Mouse (Mus musculus) brain, embryonic 14.5 days (tissue): ENCODE measurements around the gene Pgbd1. TPM values are rescaled to one million over a fixed set of nuclear protein-coding genes. Genes with fewer than 3 reads are reported as not detected.

Experiments
- DNase-seq: peaks from one replicate; pipeline ENCODE4 v3.0.0-alpha.2; 2011; ENCODE audit warnings: low read depth
- CTCF ChIP-seq: fragments of 200-500 bp; IDR thresholded peaks from 2 replicates; pipeline ENCODE4 v1.5.1; 2012; ENCODE audit warnings: inconsistent platforms, mild to moderate bottlenecking, moderate library complexity, borderline replicate concordance; ENCODE audit not compliant: insufficient read depth, insufficient read length; ENCODE audit errors: extremely low read depth
- POLR2A ChIP-seq: fragments of 200-500 bp; IDR thresholded peaks from 2 replicates; pipeline ENCODE4 v1.6.1; 2012; ENCODE audit warnings: mild to moderate bottlenecking, inconsistent platforms, borderline replicate concordance; ENCODE audit not compliant: poor library complexity, insufficient read depth, insufficient read length, severe bottlenecking; ENCODE audit errors: extremely low read depth
- polyA plus RNA-seq: library from polyadenylated mRNA; depleted of rRNA; stranded (reverse); fragments of >200 nt; gene quantifications from 2 replicates; pipeline ENCODE4 v1.2.3, GENCODE M21; 2012; rRNA removed

Gene Pgbd1
- polyA plus RNA-seq, 1 experiment = 4.9 TPM

- DNase-seq = no peak
- no peak for TF ChIP-seq CTCF
- TF ChIP-seq POLR2A = no peak
These were observed 45.2 kb downstream of the Pgbd1 start for GRCm38 (mm10) chr13:21395623-21396022.

GRCm38 (mm10) chr13:21395211-21395610, 45.6 kb downstream of the Pgbd1 start:
- DNase-seq = no peak

DNA sequence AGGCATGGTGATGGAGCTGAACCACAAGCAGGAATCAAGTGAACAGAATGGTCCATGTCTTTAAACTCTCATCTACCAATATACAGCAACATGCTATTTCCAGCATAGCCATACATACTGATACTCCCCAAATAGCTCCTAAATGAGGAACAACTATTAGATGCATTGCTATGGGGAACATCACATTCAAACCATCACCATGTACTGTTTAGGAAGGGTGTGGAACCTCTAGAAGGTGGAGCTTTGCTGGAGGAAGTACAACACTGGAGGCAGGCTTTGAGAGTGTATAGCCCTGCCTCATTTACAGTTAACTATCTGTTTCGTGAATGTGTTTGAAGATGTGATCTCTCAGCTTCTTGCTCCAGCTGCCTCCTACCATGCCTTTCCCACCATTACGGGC, 63.1 kb downstream of the Pgbd1 start:
- DNase-seq = no peak
- no peak for TF ChIP-seq POLR2A
- TF ChIP-seq CTCF = no peak

More at GRCm38 (mm10) chr13:21395211-21395610, 45.6 kb downstream of the Pgbd1 start:
- no peak for TF ChIP-seq POLR2A
- TF ChIP-seq CTCF = no peak

GRCm38 (mm10) chr13:21372700-21373099, 68.2 kb downstream of the Pgbd1 start:
- TF ChIP-seq POLR2A (no peak), CTCF (no peak)

More at GRCm38 (mm10) chr13:21372700-21373099, 68.2 kb downstream of the Pgbd1 start:
- no peak for DNase-seq

Other genes starting within 250 kb of the Pgbd1 start
- 0.08 TPM in 2 replicates for gene Gpx5, start 148.3 kb downstream of the Pgbd1 start, polyA plus RNA-seq
- gene Gpx6, start 128.9 kb downstream of the Pgbd1 start, polyA plus RNA-seq = 0.11 TPM in 1 of 2 replicates, not detected in the other
- gene Olfr1367, start 94.1 kb downstream of the Pgbd1 start, polyA plus RNA-seq = not detected in 2 replicates
- 9.5 and 10.2 TPM in 2 replicates for gene Zscan12, start 78.2 kb downstream of the Pgbd1 start, polyA plus RNA-seq
- gene Zkscan3, start 38.3 kb downstream of the Pgbd1 start, polyA plus RNA-seq = 70.2 and 89.7 TPM in 2 replicates
- 35.6 and 36.7 TPM in 2 replicates for gene Zscan26, start 12.7 kb upstream of the Pgbd1 start, polyA plus RNA-seq
- gene Nkapl, start 27.5 kb upstream of the Pgbd1 start, polyA plus RNA-seq = 1.2 TPM in 2 replicates
- gene Zkscan4, start 37.8 kb upstream of the Pgbd1 start, polyA plus RNA-seq = 4.7 and 5.7 TPM in 2 replicates
- gene Gm10065, start 38.4 kb upstream of the Pgbd1 start, polyA plus RNA-seq = not detected in 2 replicates
- gene AK157302, start 54.2 kb upstream of the Pgbd1 start, polyA plus RNA-seq = 0.24 and 0.55 TPM in 2 replicates
- gene Gm11273, start 60.4 kb upstream of the Pgbd1 start, polyA plus RNA-seq = 7.3 and 7.5 TPM in 2 replicates
- 11.4 and 12.0 TPM in 2 replicates for gene Zkscan8, start 90.1 kb upstream of the Pgbd1 start, polyA plus RNA-seq
- not detected in 2 replicates for gene Olfr1366, start 101.8 kb upstream of the Pgbd1 start, polyA plus RNA-seq
- gene Olfr1535, start 118.8 kb upstream of the Pgbd1 start, polyA plus RNA-seq = not detected in 2 replicates
- not detected in 2 replicates for gene Olfr1364, start 140.7 kb upstream of the Pgbd1 start, polyA plus RNA-seq
- gene Olfr1362, start 173.0 kb upstream of the Pgbd1 start, polyA plus RNA-seq = not detected in 2 replicates
- not detected in 2 replicates for gene Olfr11, start 201.5 kb upstream of the Pgbd1 start, polyA plus RNA-seq
- gene Olfr1361, start 222.3 kb upstream of the Pgbd1 start, polyA plus RNA-seq = not detected in 2 replicates
- not detected in 2 replicates for gene Olfr1360, start 236.3 kb upstream of the Pgbd1 start, polyA plus RNA-seq